Mouse (Mus musculus) limb, embryonic 12.5 days (tissue): Measurements from ENCODE around the gene Sppl3. TPM values are rescaled to one million over a fixed set of nuclear protein-coding genes. Genes with fewer than 3 reads are reported as not detected.

ENCODE experiments used
- ATAC-seq: fragments of 200-750 bp; cut with Nextera tagmentation; 2 replicates; pipeline ENCODE4 v1.8.0; 2017; ENCODE audit warnings: low read depth, moderate TSS enrichment; ENCODE audit not compliant: insufficient number of reproducible peaks, insufficient read depth, low FRiP score, low TSS enrichment
- H3K27ac ChIP-seq: fragments of 300-500 bp; sonication (generic); 2 replicates; pipeline ENCODE4 v1.5.1; 2016; ENCODE audit warnings: mild to moderate bottlenecking, moderate library complexity
- H3K27me3 ChIP-seq: fragments of 300-500 bp; sonication (generic); 2 replicates; pipeline ENCODE4 v1.6.1; 2016; ENCODE audit warnings: mild to moderate bottlenecking, moderate library complexity
- H3K36me3 ChIP-seq: fragments of 300-500 bp; sonication (generic); 2 replicates; pipeline ENCODE4 v1.6.1; 2016; ENCODE audit warnings: mild to moderate bottlenecking, moderate library complexity
- H3K4me1 ChIP-seq: fragments of 300-500 bp; sonication (generic); replicated peaks from 2 replicates; pipeline ENCODE4 v1.6.1; 2016
- H3K4me2 ChIP-seq: fragments of 300-500 bp; sonication (generic); 2 replicates; pipeline ENCODE4 v1.6.1; 2016; ENCODE audit warnings: mild to moderate bottlenecking, moderate library complexity
- H3K4me3 ChIP-seq: fragments of 300-500 bp; sonication (generic); replicated peaks from 2 replicates; pipeline ENCODE4 v1.5.1; 2016; ENCODE audit warnings: mild to moderate bottlenecking
- H3K9ac ChIP-seq: fragments of 300-500 bp; sonication (generic); replicated peaks from 2 replicates; pipeline ENCODE4 v1.6.1; 2016; ENCODE audit warnings: mild to moderate bottlenecking, moderate library complexity
- H3K9me3 ChIP-seq: fragments of 300-500 bp; sonication (generic); 2 replicates; pipeline ENCODE4 v1.6.1; 2016; ENCODE audit warnings: mild to moderate bottlenecking, moderate library complexity
- WGBS: fragments of 180-500 bp; shearing (Covaris S2); methylation state at CpG from one replicate; pipeline ENCODE4 v1.1.7; 2016; 5-methylcytosine and 5-hydroxymethylcytosine counted together
- polyA plus RNA-seq: library from polyadenylated mRNA; unstranded; fragments of >200 nt; fragmentation: Nextera tagmentation; extraction: Ambion mirVana; gene quantifications from 2 replicates; pipeline ENCODE4 v1.2.1, GENCODE M21; 2016

Sppl3 gene
- polyA plus RNA-seq, 1 experiment from 2014 or later, result 36.9 TPM

- H3K9ac ChIP-seq, result no peak overlapping the region
- no peak overlapping the region for H3K4me2 ChIP-seq
- H3K27me3 ChIP-seq, result no peaks in the 10 kb centered on the region
- no peaks in the 10 kb centered on the region for H3K9me3 ChIP-seq
- ATAC-seq, result no peak
- no peak overlapping the region for H3K4me3 ChIP-seq
- H3K36me3 ChIP-seq, result peaks cover 69% of the 10 kb centered on the region
- WGBS, result 76% methylated on average over 6 of the region's 6 CpGs
- no peaks in the 10 kb centered on the region for H3K4me1 ChIP-seq
- H3K27ac ChIP-seq, result no peak overlapping the region
These were observed 133.5 kb downstream of the Sppl3 start for GRCm38 (mm10) chr5:115144471-115144870.

- no peak for ATAC-seq
- Histone ChIP-seq H3K27ac (no peak overlapping the region), H3K4me2 (no peak overlapping the region)
These were observed 134.5 kb downstream of the Sppl3 start for GRCm38 (mm10) chr5:115145253-115145968.

DNA sequence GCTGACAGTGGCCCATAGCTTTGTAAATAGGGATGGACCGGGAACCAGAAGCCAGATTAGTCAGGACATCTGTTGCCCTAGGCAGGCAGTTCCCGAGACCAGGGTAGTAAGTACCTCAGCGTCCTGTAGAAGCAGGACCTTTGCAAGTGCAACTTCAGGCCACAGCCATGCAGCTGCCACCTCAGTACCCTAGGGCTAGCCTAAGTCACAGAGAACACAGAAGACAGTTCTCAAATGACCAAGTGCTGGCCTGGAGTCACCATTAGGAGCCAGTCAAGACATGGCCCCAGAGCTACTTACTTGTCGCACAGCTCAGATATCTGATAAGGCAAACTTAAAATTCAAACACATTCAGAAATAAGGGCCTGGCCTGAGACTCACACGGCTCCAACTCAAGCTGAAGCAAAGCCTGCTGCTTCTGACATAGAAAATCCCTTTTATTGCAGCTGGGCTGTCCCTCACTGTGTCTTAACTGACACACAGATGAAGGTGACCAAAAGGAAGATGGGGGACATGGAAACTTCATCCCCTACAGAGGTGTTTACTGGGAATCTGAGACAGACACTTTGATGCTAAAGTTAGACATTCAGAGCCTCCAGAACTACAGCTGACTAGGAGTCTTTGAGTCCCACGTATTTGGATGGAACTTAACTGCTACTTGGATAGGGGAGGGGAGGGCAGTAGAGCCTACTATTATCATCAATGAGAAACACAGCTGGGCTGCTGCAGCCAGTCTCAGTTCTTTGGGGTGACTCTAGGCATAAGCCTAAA is 135.2 kb downstream of the Sppl3 start:
- Histone ChIP-seq H3K4me3 (no peak overlapping the region), H3K9me3 (no peaks in the 10 kb centered on the region), H3K27ac (no peak overlapping the region), H3K27me3 (no peaks in the 10 kb centered on the region), H3K4me1 (no peaks in the 10 kb centered on the region), H3K4me2 (no peak overlapping the region), H3K36me3 (peaks cover 85% of the 10 kb centered on the region), H3K9ac (no peak overlapping the region)
- 83% methylated on average over 6 of the region's 6 CpGs for WGBS
- no peak for ATAC-seq

More at GRCm38 (mm10) chr5:115145253-115145968, 134.5 kb downstream of the Sppl3 start:
- Histone ChIP-seq H3K9ac (no peak overlapping the region), H3K27me3 (no peaks in the 10 kb centered on the region), H3K9me3 (no peaks in the 10 kb centered on the region), H3K36me3 (peaks cover 78% of the 10 kb centered on the region), H3K4me1 (no peaks in the 10 kb centered on the region), H3K4me3 (no peak overlapping the region)
- WGBS, result 82% methylated on average over 11 of the region's 11 CpGs

DNA sequence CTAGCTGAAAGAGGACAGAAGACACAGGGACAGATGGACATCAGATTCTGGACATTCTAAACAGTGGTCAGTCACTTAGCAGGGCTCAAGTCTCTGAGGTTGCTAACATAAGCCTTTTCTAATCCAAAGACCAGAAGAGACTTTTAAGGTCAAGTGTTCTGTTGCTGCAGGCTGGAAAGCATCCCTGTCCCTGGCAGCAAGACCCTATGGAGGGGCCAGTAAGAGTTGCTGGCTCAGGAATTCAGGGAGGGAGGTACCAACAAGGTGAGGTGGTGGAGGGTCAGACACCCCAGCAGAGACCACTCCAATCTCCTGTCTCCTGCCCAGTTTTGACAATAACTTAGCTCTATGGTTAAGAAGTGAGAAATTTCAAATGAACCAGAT is 135.8 kb downstream of the Sppl3 start:
- Histone ChIP-seq H3K27ac (no peak overlapping the region), H3K27me3 (no peaks in the 10 kb centered on the region), H3K4me2 (no peak overlapping the region), H3K9ac (no peak overlapping the region), H3K4me3 (no peak overlapping the region), H3K4me1 (peaks cover 3% of the 10 kb centered on the region; the same call in 1 of the 2 replicates), H3K36me3 (peaks cover 91% of the 10 kb centered on the region), H3K9me3 (no peaks in the 10 kb centered on the region)
- no peak for ATAC-seq

GRCm38 (mm10) chr5:115147388-115147787 is 136.5 kb downstream of the Sppl3 start:
- H3K36me3 ChIP-seq, result peaks cover 91% of the 10 kb centered on the region
- WGBS, result 79% methylated on average over 3 of the region's 3 CpGs
- H3K4me1 ChIP-seq, result peaks cover 7% of the 10 kb centered on the region
- no peak overlapping the region for H3K27ac ChIP-seq
- H3K9ac ChIP-seq, result no peak overlapping the region
- no peak for ATAC-seq
- H3K27me3 ChIP-seq, result no peaks in the 10 kb centered on the region
- no peaks in the 10 kb centered on the region for H3K9me3 ChIP-seq
- H3K4me2 ChIP-seq, result no peak overlapping the region
- no peak overlapping the region for H3K4me3 ChIP-seq

GRCm38 (mm10) chr5:115148378-115148777 is 137.4 kb downstream of the Sppl3 start:
- WGBS, result 90% methylated on average over 8 of the region's 8 CpGs
- no peak for ATAC-seq
- Histone ChIP-seq H3K4me3 (no peak overlapping the region), H3K27me3 (no peaks in the 10 kb centered on the region), H3K27ac (no peak overlapping the region), H3K36me3 (peaks cover 81% of the 10 kb centered on the region), H3K4me2 (no peak overlapping the region), H3K9me3 (no peaks in the 10 kb centered on the region), H3K4me1 (peaks cover 17% of the 10 kb centered on the region), H3K9ac (no peak overlapping the region)

Other genes starting within 250 kb of the Sppl3 start
- 52.9 and 58.5 TPM in 2 replicates for gene Ankrd13a, start 236.5 kb upstream of the Sppl3 start, polyA plus RNA-seq
- 46.8 and 48.8 TPM in 2 replicates for gene Git2, start 235.6 kb upstream of the Sppl3 start, polyA plus RNA-seq
- gene 1500011B03Rik, start 187.7 kb upstream of the Sppl3 start, polyA plus RNA-seq, result 95.7 and 99.3 TPM in 2 replicates
- not detected in 2 replicates for gene 4930519G04Rik, start 157.5 kb upstream of the Sppl3 start, polyA plus RNA-seq
- 0.23 and 0.31 TPM in 2 replicates for gene Gm9936, start 152.5 kb upstream of the Sppl3 start, polyA plus RNA-seq
- 0.74 and 1.2 TPM in 2 replicates for gene Oasl2, start 114.2 kb upstream of the Sppl3 start, polyA plus RNA-seq
- 0.67 and 0.73 TPM in 2 replicates for gene Oasl1, start 87.9 kb upstream of the Sppl3 start, polyA plus RNA-seq
- 65.0 and 67.4 TPM in 2 replicates for gene 2210016L21Rik, start 69.0 kb upstream of the Sppl3 start, polyA plus RNA-seq
- gene Hnf1a, start 40.0 kb upstream of the Sppl3 start, polyA plus RNA-seq, result not detected in 2 replicates
- gene Gm10401, start 87.2 kb downstream of the Sppl3 start, polyA plus RNA-seq, result 36.3 and 38.8 TPM in 2 replicates
- gene Acads, start 108.2 kb downstream of the Sppl3 start, polyA plus RNA-seq, result 65.2 and 69.5 TPM in 2 replicates
- gene Unc119b, start 123.8 kb downstream of the Sppl3 start, polyA plus RNA-seq, result 61.7 and 62.6 TPM in 2 replicates
- 76.6 and 89.6 TPM in 2 replicates for gene Mlec, start 147.0 kb downstream of the Sppl3 start, polyA plus RNA-seq
- 1.1 and 1.3 TPM in 2 replicates for gene Cabp1, start 183.2 kb downstream of the Sppl3 start, polyA plus RNA-seq
- 93.9 and 104 TPM in 2 replicates for gene Pop5, start 224.7 kb downstream of the Sppl3 start, polyA plus RNA-seq